Mouse (Mus musculus) brain, adult 2 months (tissue): ENCODE data around the gene Limk2.

ENCODE experiments used
- DNase-seq: peaks from one replicate; pipeline ENCODE4 v3.0.0; 2011; ENCODE audit warnings: low read depth, low spot score

The Limk2 gene

DNA sequence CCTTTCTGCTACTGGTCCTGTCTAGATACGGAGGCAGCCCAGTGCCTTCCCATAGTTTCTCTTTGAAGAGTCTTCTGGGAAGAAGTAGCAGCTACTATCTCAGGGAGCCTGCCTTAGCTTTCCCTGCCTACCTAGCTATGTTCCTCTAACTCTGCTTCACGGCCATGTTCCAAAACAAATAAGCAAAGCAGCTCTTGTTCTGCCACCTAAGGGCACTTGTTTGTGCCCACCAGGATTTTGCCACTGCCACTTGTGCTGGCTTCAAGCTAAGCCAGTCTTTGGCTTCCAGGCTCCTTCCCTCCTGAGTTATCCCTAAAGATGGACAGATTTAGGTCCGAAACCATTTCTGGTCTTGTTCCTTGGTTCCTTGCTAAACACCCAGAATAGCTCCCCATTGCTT lies 3.1 kb upstream of the Limk2 start:
- no peak for DNase-seq

DNA sequence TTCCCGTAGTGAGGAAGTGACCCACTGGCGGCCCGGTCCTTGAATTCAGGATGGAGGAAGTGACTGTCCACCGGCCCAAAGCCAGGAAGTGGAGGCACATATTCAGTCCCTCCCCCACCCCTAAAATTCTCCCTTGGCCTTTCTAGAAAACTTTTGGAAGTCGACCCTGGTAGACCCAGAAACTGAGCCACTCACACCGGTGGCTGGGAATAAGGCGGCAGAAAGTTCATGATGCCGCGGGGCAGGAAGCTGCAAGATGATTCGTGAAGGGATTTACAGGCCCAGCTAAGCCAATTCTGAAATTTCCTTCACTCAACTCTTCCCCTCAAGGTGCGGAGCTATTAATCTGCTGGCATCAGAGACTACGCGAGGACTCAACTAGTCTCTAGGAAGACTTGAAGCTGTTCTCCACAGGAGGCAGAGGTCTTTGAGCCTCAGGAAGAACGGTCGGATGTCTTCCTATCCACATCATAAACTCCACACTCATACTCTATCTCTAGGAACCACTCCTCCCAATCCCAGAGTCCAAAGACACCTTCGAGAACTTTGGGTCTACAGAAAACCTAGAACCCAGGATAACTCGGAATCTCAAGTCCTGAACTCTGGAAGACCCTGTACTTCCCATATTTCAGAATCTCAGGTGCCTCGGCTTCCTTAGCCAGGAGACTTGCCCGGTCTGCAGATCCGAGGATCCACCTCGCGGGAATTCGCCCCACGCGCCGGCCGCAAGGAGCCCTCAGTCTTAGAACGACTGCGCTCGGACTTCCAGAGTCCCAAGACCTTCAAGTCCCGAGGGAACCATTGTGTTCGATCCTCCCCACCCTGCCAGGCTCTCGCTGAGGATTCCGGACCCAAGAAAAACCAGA lies 625 bp downstream of the Limk2 start:
- DNase-seq = no peak

DNA sequence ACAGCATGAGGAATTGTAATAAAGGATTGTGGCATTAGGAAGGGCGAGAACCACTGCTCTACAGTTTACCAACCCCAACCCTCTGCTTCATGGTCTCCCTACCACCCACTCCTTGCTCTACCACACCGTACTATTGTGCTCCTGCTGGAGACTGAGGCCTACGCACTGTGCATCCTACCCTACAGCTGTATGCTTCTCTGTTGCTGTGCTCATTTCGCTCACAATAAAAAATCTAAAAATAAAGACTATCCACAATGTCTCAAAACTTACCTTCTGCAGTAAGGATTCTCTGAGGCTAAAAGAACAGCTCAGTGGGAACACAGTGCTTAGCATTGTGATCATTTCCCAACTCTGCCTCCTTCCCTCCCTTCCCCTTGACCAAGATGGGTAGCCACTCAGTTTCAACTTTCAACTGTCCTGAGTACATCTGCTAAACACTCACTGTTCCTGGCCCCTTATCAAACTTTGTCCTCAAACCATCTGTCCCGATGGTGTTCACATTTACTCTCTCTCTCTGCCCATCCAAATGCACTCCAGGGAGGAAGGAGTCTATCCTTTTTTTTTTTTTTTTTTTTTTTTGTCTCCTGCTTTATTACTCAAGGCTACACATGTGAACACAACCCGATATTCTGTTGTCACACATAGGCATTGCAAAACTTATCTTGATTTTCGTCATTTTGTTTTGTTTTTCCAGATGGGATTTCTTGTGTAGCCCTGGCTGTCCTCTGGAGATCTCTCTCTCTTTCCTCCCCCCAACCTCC lies 4.5 kb downstream of the Limk2 start:
- peak; percentile 68 for DNase-seq

DNA sequence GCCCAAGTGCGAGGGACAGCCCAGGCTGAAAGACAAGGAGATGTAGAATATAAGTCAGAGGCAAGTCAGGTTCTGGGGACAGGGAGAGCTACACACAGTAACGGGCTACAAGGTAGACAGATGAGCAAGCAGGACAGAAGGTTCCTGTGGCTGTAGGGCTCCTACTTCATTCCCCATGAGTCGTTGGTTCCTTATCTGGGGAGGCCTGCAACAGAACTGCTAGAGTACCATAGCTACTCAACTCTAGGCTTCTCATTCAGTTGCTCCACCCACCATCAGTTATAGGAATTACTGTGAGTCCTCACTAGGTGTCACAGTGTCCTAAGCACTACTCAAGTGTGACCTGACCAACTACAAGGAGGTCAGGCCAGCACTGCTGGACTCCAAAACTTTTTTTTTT lies 6.0 kb downstream of the Limk2 start:
- no peak for DNase-seq

DNA sequence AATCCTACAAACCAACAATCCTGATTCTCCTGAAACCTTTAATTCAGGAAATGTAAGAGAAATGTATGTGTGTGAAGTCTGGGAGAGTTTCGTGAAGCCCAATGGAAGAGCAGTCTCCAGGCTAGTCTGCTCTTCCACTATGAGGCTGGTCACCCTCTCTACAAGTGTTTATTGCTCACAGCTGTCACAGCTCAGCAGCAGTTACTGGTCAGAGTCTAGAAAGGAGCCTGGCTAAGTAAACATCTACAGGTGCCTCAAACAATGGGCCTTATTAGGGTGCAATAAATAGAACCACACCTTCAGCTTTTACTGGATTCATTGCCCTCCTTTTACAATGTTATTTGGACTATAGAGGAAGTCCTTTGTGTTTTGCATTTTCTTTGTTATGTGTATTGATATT lies 10.7 kb downstream of the Limk2 start:
- DNase-seq = no peak

DNA sequence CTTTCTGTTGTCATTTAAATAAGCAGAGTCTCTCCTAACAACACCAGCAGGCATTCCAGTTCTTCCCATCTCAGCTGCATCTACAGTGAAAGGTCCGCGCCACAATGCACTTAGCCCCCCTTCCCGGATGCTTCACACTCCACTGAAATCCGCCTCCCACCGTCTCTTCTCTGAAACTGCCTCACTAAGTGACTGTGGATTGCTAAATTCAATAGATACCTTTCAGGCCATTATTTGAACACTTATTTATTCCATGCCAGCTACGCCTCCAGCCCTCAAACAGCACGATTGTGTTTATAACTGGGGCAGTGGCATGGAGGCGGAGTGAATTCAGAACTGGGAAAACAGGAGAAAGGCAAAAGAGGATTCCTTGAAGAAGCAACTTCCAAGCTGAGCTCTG lies 12.4 kb downstream of the Limk2 start:
- peak; percentile 55 for DNase-seq

DNA sequence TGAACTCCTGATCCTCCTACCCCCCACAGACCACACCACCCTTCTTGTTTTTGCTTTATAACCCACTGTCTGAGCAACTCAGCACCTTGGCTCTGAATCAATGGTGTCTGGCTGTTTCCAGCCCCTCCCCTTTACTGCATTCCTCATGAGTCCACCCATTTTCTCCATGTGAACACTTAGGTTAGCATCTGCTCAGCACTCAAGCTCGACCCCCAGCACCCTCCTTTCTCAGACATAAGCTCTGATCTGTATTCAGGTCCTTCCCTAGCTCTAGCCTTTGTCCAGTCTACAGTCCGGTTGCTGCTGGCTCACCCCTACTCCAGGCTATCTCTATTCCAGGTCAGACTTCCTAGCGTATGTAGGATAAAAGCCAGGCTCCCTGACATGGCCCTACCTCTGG lies 12.9 kb downstream of the Limk2 start:
- no peak for DNase-seq

DNA sequence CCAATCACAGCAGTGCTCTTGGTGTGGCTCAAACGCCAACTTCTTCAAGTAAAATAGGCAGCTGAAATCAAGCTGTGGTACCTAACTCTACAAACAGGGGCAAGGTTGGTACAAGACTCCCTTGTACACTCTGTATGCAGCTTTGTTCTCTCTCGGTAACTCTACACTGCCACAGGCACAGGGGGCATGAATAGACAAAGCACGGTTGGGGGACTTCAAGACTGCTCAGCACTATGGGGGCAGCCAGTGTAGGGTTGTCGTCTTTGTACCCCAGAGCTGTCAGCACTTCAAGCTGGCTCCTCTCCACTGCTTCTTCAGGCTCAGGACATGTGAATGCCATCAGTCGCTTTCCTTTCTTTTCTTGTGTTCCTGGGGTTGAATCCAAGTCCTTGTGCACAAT lies 14.5 kb downstream of the Limk2 start:
- DNase-seq = no peak

DNA sequence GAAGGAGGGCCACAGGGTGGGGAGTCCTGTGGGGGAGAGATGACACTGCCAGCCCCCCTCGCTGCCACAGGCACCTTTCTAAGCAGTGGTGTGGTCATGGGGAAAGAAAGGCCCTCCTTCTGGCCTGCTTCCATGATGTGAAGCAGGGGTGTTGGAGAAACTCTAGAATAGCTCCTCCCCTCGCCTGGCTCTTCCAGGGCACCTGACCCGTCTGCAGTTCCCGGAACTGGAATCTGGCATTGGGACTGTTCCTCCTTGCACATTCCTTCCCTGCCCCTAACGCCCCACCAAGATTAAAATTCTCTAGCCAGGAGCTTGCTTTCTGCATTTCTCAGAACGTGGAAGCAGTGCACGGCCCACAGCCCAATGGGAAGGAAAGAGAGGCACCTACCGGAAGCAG lies 16.5 kb downstream of the Limk2 start:
- DNase-seq = no peak

DNA sequence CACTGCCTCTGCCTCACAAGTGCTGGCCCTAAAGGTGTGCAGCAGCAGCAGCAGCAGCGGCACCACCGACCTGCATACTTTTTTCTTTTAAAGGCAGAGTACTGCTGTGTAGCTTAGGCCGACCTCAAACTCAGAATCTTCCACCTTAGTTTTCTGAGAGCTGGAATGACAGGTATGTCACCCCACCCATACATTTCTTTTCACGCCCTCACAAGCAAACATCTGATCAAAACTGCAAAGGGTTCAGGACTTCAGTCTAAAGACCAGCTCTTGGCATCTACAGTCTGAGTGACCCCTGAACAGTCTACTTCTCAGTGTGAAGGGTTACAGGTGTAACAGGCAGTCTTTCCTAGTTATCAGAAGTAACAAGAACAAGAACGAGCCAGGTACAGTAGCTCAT lies 18.2 kb downstream of the Limk2 start:
- no peak for DNase-seq

DNA sequence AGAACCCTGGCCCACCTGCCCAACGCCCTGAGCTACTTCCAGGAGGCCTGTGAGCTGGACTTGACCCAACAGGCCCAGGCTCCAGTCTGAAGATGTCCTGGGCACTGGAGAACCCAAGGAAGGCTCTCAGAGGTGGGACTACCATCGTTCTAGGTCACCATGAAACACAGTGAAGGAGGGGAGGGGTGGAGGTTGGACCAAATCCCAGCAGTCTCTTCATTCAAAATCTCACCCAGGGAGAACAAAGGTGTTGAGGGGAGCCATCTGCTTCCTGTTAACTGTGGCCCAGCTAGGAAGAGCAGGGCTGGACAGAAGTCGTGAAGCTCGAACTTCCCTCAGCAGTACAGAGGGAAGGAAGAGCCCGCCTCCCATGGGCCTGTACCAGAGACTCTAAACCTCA lies 19.0 kb downstream of the Limk2 start:
- peak; percentile 80 for DNase-seq

DNA sequence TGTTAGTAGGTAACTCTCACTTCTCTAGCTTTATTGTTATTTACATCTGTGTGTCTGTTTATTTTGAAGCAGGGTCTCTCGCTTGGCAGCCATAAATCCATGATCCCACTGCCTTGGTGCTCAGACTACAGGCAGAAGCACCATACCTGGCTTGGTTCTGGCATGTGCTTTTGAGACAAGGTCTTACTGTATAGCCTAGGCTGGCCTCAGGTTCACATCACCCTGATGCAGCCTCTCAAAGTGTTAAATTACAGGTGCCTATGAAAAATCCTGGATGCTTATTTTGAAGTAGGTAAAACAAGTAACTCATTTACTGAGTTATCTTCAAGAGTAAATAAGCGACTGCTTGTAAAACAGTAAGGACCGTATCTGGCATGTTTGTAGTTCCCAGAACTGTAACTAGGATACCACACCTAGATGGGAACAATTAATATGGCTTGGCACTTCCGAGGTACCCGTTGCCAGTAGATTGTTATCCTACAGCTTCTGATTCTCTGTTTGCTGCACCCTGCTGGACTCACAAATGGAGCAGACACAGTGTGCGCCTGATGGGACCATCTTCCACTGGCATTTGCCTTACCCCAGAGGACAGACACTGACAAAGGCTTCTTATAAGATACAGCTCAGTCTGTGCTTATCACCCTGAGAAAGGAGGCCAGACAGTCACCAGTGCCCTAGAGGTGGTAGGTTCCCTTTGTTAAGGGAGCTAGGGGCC lies 21.4 kb downstream of the Limk2 start:
- DNase-seq = no peak

DNA sequence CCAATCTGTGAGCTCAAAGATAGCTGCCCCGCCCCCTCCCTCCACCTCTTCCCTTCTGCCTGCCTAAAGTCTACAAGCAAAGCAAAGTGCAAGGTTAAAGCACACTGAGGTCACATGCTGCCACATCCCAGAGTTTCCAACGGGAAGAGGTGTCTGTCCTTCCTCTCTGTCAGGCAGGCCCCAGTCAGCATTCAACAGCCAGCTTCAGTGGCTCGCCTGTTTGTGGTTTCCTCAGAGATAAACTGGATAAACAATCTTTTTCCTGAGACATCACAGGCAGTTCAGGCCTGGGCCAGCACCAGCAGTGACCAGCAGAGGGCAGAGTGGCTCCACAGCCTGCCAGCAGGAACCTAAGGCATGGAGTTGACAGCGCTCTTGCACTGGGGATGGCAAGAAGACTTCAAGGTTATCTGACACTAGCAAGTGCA lies 22.0 kb downstream of the Limk2 start:
- DNase-seq = peak; percentile 94

DNA sequence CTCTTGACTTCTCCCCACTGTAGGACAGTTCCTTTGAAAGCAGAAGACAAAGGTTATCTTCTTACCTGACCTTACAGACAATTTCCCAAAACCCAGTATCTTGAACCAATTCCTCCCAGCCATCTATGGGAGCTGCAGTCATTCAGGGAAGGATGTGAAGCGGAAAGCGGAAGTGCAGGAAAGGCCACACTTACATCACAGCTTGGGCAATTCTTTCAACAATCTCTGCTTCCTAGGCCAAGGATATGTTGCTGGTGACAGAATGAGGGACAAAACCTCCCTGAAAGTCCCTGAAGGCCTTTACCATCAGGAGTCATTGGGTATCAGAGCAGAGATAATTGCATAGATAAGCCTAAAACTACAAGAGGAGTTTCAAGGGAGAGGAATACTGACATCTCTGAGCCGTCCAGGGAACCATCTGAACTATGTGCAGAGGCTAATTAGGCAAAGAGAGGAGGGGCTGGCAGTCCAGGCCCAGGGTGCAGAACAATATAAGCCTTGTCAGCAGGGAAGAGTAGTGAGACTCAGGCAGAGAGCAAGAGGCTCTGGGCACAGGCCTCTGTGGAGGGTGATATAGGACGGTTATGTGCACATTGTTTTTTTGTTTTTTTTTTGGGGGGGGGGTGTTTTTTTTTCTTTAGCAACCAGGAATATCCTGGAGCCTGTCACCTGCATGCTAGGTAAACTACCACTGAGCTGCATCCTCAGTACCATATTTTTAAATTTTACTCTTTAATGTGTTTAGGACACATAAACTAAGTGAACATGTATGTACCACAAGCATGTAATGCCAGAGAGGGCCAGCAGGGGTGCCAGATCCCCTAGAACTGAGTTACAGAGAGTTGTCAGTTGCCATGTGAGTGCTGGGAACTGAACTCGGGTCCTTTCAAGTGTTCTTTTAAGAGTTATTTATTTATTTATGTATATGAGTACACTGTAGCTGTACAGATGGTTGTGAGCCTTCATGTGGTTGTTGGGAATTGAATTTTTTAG lies 26.1 kb downstream of the Limk2 start:
- DNase-seq = peak; percentile 69

DNA sequence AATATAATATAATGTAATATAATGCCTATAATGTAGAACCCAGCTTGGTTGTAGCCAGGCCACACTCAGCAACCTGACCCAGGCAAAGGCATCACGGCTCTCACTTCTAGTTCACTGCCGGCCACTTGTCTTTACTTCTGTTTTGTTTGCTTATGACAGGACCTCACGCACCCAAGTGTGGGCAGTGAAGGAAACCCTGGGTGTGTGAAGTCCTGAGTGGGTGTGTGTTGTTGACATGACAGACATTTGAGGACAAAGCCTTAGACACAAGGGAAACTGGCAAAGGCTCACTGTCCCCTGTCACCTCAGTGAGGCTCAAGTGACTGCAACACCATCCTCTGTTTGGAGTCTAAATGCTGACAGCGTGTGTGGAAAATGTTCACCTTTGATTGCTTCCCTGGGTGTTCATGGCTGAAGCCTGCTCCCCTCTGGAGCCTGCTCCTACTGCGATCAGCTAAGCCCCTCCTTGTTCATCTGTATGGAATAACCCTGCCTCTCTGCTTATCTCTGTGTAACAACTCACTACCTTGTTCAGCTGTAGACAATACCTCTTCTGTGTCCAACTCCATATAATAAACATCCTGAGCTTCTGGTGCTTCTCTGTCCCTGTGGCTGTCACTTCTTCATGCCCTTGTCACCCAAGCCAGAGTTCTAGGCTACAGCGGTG lies 27.7 kb downstream of the Limk2 start:
- DNase-seq = no peak

DNA sequence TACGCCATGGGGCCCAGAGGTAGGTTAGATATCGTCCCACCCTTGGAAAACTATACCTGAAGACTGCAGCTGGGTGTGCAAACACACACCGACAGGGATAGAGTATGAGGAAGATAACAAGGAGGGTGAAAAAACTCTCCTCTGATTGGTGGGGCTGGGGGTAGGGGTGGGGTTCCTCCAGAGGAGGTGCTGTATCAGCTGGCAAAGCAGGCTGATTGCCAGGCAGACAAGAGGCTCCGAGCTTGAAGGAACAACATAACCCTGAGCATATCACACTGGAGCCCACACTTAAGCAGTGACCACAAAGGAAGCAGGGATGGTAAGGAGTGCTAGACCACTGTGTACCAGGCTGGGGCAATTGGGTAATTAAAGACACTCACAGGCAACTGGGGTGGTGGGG lies 29.6 kb downstream of the Limk2 start:
- DNase-seq = no peak

DNA sequence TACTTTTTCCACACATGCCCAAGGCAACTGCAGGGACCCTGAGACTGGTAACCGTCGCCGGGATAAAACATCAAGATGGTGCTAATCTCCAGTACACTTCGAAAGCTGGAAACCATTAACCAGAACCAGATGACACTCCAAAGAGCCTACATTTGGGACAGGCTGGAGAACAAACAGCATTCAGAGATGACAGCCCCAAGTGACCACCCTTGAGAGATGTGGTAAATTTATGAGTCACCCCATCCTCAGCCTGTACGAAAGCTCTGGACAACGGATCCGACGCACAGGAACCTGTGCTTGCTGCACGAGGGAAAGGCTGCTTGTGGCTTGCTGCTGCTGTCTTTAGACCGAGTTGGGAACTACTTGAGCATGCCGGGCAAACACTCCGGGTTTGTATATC lies 34.2 kb downstream of the Limk2 start:
- DNase-seq = no peak

DNA sequence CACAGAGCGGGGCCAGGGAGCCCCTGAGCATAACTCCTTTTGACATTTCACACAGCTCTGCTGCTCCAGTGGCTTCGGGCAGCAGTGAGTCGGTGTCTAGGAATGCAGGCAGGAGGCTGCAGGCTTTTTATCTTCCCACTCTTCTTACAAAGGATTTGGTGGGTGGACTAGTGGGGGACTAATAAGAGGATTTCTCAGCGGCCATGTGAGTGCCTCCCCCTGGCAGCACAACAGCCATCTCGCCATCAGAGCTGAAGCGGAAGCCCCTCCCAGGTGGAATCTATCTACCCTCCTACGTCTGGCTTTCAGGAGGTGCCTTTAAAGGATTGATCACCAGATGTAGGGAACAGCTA lies 34.7 kb downstream of the Limk2 start:
- DNase-seq = peak; percentile 64

DNA sequence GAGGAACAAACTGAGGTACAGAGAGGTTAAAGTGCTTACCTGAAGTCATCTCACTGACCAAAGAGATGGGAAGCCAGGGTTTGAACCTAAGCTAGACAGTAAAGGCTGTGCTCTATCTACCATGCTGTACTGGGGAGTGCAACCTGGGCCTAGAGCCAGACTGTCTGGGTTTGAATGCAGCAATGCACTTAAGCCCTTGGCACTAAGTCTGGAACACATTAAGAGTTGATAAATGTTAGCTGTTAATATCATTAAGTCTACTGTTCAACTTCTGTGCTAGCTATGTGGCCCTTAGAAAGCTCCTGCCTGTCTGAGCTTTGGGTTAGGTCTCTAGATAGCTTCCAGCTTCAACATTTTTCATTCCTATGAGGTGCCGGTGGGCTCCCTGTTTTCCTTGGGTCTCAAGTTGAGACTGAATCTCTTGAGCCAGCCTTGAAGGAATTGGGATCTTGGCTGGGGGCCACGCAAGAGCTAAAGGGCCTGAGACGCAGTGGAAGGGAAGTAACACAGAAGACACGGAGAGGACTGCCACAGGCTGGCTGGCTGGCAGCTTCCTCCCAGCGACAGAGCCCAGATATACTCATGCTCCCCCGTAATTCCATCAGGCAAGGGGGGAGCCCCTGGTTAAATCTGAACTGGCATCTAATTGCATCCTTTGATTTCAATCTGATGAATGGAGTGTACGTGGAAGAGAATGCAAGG lies 35.2 kb downstream of the Limk2 start:
- peak; percentile 39 for DNase-seq
